Mouse (Mus musculus) mesoderm, embryonic 11.5 days (tissue): Measurements from ENCODE around the gene Zfp280b.
A peak's percentile ranks its signal among the peaks of the same experiment; 100 is the strongest.
"Not testable (repeated sequence)": the region's sequence is repeated elsewhere in the genome, so short reads cannot be mapped to it uniquely, and the experiment has no call there.

Experiments used
- DNase-seq: peaks from one replicate; pipeline ENCODE4 v3.0.0-alpha.2; 2012; ENCODE audit warnings: low read depth, low spot score

Zfp280b gene

GRCm38 (mm10) chr10:76032402-76033118 is at the start of gene Zfp280b:
Gene Zfp280b, plus strand, starts transcription at chr10:76032650.
- DNase-seq = peak; percentile 97

GRCm38 (mm10) chr10:75990430-75991042 is 41.9 kb upstream of the Zfp280b start:
- no peak for DNase-seq

- DNase-seq = no peak
Observed at GRCm38 (mm10) chr10:75993616-75994240, 38.7 kb upstream of the Zfp280b start.

DNA sequence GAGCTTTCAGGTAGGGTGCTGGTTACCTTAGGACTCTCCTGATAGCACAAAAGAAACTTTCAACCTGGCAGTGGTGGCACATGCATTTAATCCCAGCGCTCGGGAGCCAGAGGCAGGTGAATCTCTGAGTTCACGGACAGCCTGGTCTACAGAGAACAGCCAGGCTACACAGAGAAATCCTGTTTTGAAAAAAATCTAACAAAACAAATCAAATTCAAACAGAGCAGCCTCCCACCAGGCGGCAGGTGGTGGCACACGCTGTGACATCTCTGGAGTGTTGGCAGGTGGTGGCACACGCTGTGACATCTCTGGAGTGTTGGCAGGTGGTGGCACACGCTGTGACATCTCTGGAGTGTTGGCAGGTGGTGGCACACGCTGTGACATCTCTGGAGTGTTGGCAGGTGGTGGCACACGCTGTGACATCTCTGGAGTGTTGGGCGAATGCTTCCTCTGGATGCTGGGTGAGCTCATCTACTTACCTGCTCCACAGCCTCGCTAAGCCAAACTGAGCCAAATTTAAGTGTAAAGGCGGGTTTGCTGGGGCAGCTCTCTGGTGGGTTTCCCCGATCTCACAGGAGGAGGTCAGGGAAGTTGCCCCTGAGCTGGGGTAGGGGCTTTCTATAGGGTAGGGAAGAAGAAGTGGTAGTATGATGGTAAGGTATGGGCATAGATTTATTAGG is 37.8 kb upstream of the Zfp280b start:
- DNase-seq = not testable (repeated sequence)

GRCm38 (mm10) chr10:75995463-75995862 is 37.0 kb upstream of the Zfp280b start:
- DNase-seq = no peak

DNA sequence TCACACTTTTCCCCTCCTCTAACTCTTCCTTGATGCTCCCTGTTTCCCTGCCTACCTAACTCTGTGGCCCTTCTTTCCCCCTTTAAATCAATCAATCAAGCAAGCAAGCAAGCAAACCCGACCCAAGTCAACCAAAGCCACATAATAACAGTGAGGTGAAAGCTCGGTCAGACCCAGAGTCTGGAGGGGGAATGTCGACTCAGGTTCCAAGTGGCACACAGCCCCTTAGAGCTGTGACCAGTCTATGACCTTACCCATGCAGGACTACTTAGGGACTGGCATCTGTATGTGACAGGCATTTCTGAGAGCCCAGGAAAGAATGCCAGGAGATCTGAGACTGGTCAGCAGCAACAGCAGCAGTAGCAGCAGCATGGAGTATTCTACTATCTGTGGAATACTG is 36.1 kb upstream of the Zfp280b start:
- DNase-seq = no peak

DNA sequence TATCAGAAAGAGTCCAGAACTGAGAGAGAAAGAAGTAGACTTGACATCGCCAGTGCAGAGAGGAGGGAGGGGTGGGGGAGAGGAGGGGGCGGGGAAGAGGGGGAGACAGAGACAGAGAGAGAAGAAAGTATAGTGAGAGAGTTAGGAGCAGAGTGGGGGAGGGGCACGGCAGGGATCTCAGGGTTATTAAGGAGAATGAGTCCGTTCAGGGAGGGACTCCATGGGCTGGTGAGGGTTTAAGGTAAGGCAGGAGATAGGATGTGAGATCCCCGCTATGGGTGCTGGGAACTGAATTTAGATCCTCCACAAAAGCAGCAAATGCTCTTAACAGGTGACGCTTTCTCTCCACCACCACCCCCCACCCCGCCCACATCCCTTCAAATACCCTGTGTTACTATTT is 31.3 kb upstream of the Zfp280b start:
- no peak for DNase-seq

DNA sequence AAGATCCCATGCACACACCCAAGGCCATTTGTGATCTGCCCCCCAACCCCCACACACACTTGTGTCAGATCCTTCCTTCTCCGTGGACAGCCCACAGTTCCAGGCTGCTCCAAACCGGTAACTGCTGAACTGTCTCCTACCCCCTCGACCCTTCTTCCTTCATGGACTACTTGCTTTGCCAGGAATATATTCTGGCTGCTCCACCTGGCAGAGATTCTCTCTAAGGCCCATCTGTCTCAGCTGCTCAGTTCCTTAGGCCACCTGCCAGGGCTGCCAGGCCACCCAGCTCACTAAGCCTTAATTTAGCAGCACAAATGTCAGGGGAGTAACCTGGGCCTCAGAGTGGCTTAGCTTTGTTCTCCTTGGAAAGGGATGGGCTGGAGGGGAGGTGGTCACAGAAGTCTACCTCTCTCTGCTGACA is 30.3 kb upstream of the Zfp280b start:
- no peak for DNase-seq

GRCm38 (mm10) chr10:76002615-76003014 is 29.8 kb upstream of the Zfp280b start:
- DNase-seq = no peak

DNA sequence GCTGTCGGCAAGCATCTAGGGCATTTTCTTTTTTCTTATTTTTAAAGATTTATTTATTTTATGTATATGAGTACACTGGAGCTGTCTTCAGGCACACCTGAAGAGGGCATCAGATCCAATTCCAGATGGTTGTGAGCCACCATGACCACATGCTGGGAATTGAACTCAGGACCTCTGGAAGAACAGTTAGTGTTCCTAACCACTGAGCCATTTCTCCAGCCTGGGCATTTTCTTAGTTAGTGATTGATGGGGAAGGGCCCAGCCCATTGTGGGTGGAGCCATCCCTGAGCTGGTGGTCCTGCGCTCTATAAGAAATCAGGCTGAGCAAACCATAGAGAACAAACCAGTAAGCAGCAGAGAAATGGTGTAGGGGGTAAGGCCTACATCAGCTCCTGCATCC is 29.2 kb upstream of the Zfp280b start:
- no peak for DNase-seq

DNA sequence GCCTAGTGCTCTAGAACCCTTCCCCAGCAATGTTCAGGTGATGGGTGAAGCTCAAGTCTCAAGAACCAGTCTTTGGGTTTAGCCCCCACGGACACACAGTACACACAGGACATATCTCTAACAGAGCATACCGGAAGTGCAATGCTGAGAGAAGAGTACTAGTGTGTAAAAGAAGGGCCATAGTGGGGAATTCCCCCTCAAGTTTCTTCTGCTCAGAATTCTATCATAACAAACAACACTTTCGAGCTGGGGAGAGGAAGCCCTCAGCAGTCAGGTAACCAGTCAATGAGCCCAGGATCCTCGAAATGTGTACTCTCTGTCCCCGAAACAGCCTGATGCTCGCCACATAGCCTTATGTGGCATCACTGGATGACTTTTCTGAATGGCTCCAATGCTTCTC is 26.1 kb upstream of the Zfp280b start:
- no peak for DNase-seq

DNA sequence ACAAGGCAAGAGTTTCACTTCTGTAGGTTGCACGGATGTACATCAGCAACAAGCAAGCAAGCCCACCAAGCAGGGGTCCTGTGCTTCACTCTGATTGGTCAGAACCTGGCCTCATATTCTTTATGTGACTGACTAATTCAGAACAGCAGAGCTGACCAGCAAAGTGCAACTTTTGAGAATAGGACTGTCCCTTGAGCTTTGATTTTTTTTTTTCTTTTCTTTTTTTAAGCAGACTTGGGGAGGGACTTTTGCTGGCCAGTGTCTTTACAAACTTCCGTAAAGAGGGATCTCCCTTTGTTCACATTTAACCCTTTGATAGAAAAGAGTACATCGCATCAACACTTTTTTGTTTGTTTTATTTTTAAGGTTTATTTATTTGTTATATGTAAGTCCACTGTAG is 22.6 kb upstream of the Zfp280b start:
- DNase-seq = no peak

GRCm38 (mm10) chr10:76012922-76013321 is 19.5 kb upstream of the Zfp280b start:
- no peak for DNase-seq

DNA sequence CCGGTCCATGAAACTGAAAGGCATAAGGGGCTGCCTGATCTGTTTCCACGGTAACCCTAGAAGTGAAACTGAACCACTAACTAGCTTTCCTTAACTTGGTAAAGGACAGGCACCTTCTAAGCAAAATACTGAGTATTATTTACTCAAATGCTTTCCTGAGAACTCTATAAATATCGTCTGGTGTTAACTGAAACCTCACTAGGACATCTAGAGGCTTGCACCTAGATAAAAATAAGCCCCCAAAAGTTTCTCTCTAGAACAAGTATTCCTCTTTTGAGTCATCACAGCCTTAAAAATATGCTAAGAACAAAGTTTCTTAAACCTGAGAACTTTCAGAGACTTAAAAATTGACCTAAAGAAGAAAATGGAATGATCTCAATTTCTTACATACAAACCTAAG is 15.6 kb upstream of the Zfp280b start:
- no peak for DNase-seq

- no peak for DNase-seq
Observed at GRCm38 (mm10) chr10:76021728-76022127, 10.7 kb upstream of the Zfp280b start.

GRCm38 (mm10) chr10:76023921-76024320 is 8.5 kb upstream of the Zfp280b start:
- DNase-seq = no peak

GRCm38 (mm10) chr10:76025470-76026190 is 6.8 kb upstream of the Zfp280b start:
- DNase-seq = no peak

GRCm38 (mm10) chr10:76027127-76028015 is 5.1 kb upstream of the Zfp280b start:
- no peak for DNase-seq

DNA sequence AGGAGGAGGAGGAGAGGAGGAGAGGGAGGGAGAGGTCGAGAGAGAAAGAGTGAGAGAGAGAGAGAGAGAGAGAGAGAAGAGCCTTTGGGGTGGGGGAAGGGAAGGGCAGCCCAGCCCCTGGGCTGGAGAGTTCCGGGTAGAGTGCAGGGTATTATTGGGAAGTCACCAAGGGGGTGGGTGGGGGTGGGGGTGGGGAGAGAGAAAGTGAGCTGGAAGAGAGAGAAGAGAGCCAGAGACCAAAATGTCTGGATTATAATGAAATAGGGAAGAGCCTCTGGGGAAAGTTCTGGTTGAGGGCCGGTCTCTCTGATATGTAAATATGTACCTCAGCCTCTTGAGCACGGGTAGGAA is 4.5 kb upstream of the Zfp280b start:
- DNase-seq = no peak

- DNase-seq = no peak
Observed at GRCm38 (mm10) chr10:76028396-76028795, 4.1 kb upstream of the Zfp280b start.

DNA sequence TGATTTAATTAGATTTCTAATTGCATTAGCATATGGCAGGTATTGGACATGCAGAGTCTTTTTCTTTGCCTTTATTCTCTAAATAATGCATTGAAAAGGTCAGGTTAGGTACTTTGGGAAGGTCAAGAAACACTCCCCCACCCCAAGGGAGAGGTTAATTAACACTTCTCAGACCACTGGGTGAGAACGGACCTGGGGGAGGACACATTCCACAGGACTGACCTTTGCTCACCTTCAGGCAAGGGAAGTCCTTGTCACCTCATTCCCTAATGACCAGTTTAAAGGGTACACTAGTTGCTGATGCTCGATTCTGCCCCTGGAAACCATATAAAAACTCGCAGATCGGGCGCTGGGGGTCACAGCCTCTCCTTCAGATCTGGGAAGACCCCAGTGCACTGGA is 3.2 kb upstream of the Zfp280b start:
- DNase-seq = no peak
